ENCODE assay signal across 9 mouse cellular contexts in genomic region chr7:44704363-44704762, GRCm38 (mm10). TPM values are rescaled to one million over a fixed set of nuclear protein-coding genes. Genes with fewer than 3 reads are reported as not detected.
DNase-seq lines count a peak whose midpoint lies in the region; ATAC-seq lines count a peak whose summit lies in the region.
"Had no signal": no experiment of that assay in that cellular context is flagged by ENCODE, and none has a peak within 500 bp of the region (broad histone marks: within the 10 kb centered on the region; RNA-seq: fewer than 3 reads in every experiment).

No protein-coding gene starts in this region.

- no peaks in the 10 kb centered on the region for H3K27me3 ChIP-seq in forebrain, embryonic 13.5 days

- no peak overlapping the region for H3K4me2 ChIP-seq in forebrain, embryonic 13.5 days

- H3K9me3 ChIP-seq in forebrain, embryonic 13.5 days (replicated peaks): no peaks in the 10 kb centered on the region

- no peak overlapping the region for H3K4me3 ChIP-seq in forebrain, embryonic 13.5 days

- no peak overlapping the region for H3K9ac ChIP-seq in forebrain, embryonic 13.5 days

- no peaks in the 10 kb centered on the region for H3K4me1 ChIP-seq in forebrain, embryonic 13.5 days

- peak; percentile 34 for DNase-seq in cerebellum, adult 11 months
- DNase-seq in left cerebral cortex, postnatal 14 days (ENCODE audit: low spot score in 2 of 2): peak; percentile 26 to 55
- no peak for DNase-seq in left cerebral cortex, postnatal 25 days (ENCODE audit: low spot score in 2 of 2)
- DNase-seq in adrenal gland, adult 2 months: peak; percentile 12
- peak; percentile 51 for DNase-seq in induced T-regulatory cell, adult 2 months (ENCODE audit: low read depth)
- DNase-seq in retina, postnatal 1 day: peak; percentile 73

- no peak overlapping the region for H3K27ac ChIP-seq in forebrain, embryonic 13.5 days

- ATAC-seq in cerebellum, adult (ENCODE audit: insufficient number of reproducible peaks, low FRiP score, low TSS enrichment): no peak
- ATAC-seq in forebrain, embryonic 13.5 days: no peak

- intact Hi-C loops in left cerebral cortex, postnatal 14 days (cut with DNase I): loop anchor here (5.0 kb wide), 2 partner anchors 37 to 52 kb away; no protein-coding TSS in a partner anchor
- intact Hi-C loops in left cerebral cortex, postnatal 25 days (cut with DNase I): no loop called here

- H3K36me3 ChIP-seq in forebrain, embryonic 13.5 days (ENCODE audit: poor library complexity, severe bottlenecking): no peaks in the 10 kb centered on the region

- 56% methylated on average over 3 of the region's 3 CpGs for WGBS in forebrain, embryonic 13.5 days

RNA-seq across cellular contexts. Expression of gene Izumo2, which starts 4.2 kb away (rescaled TPM):
- total RNA-seq in left cerebral cortex, postnatal 14 days (2021): not detected
- not detected for total RNA-seq in left cerebral cortex, postnatal 25 days (2021)
- not detected for total RNA-seq in adrenal gland, adult 2 months (2021)
- not detected in 2 replicates for polyA plus RNA-seq in adrenal gland, adult 2 months (2012; rRNA removed)
- not detected in 2 replicates for polyA plus RNA-seq in forebrain, embryonic 13.5 days (2015; fragmentation: Nextera tagmentation; extraction: Ambion mirVana)
- polyA plus RNA-seq: limb, embryonic 14.5 days had no signal

RNA-seq across cellular contexts. Expression of gene Myh14, which starts 33.7 kb away (rescaled TPM):
- total RNA-seq in left cerebral cortex, postnatal 14 days (2021): 10 to 100 TPM in 1 of 2 experiments, 1 to 10 TPM in 1; 8.8 to 14.5 TPM
- total RNA-seq in left cerebral cortex, postnatal 25 days (2021): 10 to 100 TPM; 15.4 to 20.6 TPM
- 1 to 10 TPM; 3.2 to 5.6 TPM for total RNA-seq in adrenal gland, adult 2 months (2021)
- 1.2 and 1.7 TPM in 2 replicates for polyA plus RNA-seq in adrenal gland, adult 2 months (2012; rRNA removed)
- polyA plus RNA-seq in forebrain, embryonic 13.5 days (2015; fragmentation: Nextera tagmentation; extraction: Ambion mirVana): 0.49 and 0.84 TPM in 2 replicates

RNA-seq across cellular contexts. Expression of gene Vrk3, which starts 43.9 kb away (rescaled TPM):
- 10 to 100 TPM; 25.0 to 28.2 TPM for total RNA-seq in left cerebral cortex, postnatal 14 days (2021)
- total RNA-seq in left cerebral cortex, postnatal 25 days (2021): 10 to 100 TPM; 26.0 to 29.4 TPM
- total RNA-seq in adrenal gland, adult 2 months (2021): 10 to 100 TPM; 49.2 to 61.1 TPM
- polyA plus RNA-seq in adrenal gland, adult 2 months (2012; rRNA removed): 44.1 and 48.4 TPM in 2 replicates
- polyA plus RNA-seq in forebrain, embryonic 13.5 days (2015; fragmentation: Nextera tagmentation; extraction: Ambion mirVana): 38.7 and 39.0 TPM in 2 replicates

RNA-seq across cellular contexts. Expression of gene Zfp473, which starts 46.5 kb away (rescaled TPM):
- under 1 TPM; 0.37 to 0.38 TPM for total RNA-seq in left cerebral cortex, postnatal 14 days (2021)
- total RNA-seq in left cerebral cortex, postnatal 25 days (2021): under 1 TPM; 0.41 to 0.78 TPM
- under 1 TPM; 0.41 to 0.43 TPM for total RNA-seq in adrenal gland, adult 2 months (2021)
- 0.01 and 0.07 TPM in 2 replicates for polyA plus RNA-seq in adrenal gland, adult 2 months (2012; rRNA removed)
- 1.4 and 1.6 TPM in 2 replicates for polyA plus RNA-seq in forebrain, embryonic 13.5 days (2015; fragmentation: Nextera tagmentation; extraction: Ambion mirVana)

Comparison
In these comparisons a context has a peak if more than half of its experiments do, and no peak if none do; other contexts are left out.
1. DNase-seq: peak in cerebellum, adult 11 months (single experiment), left cerebral cortex, postnatal 14 days (2 of 2), adrenal gland, adult 2 months (single experiment), induced T-regulatory cell, adult 2 months (single experiment) and retina, postnatal 1 day (single experiment); none in left cerebral cortex, postnatal 25 days (0 of 2).